In the genomic region with DNA sequence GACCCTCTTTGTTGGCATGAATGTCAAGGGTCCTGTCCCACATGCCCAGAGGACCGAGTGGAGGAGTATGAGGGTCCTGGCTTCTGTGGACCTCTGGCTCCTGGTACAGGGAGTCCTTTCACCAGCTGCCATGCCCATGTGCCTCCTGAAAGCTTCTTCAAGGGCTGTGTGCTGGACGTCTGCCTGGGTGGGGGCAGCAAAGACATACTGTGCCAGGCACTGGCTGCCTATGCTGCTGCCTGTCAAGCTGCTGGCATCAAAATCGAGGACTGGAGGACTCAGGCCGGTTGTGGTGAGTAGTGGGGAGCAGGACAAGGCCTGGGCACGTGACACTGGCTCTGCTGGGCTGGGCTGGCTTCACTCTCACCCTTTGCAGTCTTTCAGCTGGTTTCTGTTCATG, we compare ENCODE assay signal across 17 mouse cellular contexts. TPM values are rescaled to one million over a fixed set of nuclear protein-coding genes. Genes with fewer than 3 reads are reported as not detected.
"Had no signal": no experiment of that assay in that cellular context is flagged by ENCODE, and none has a peak within 500 bp of the region (broad histone marks: within the 10 kb centered on the region; RNA-seq: fewer than 3 reads in every experiment).

No protein-coding gene starts in this region.

RNA-seq across cellular contexts. Expression of a gene that starts 26.3 kb away (rescaled TPM):
- total RNA-seq: gastrocnemius, adult 18-20 months; gastrocnemius, adult 8-10 months; gastrocnemius, postnatal 14 days; gastrocnemius, postnatal 36 days; heart, adult 18-20 months; heart, adult 8-10 months; heart, postnatal 10 days; heart, postnatal 25 days; heart, postnatal 4 days; layer of hippocampus, adult 8-10 months; left cerebral cortex, postnatal 14 days; liver, adult 2 months had no signal
- polyA plus RNA-seq: heart, embryonic 14.5 days; intestine, embryonic 14.5 days; kidney, adult 2 months; limb, embryonic 15.5 days; liver, adult 2 months had no signal

RNA-seq across cellular contexts. Expression of a gene that starts 31.9 kb away (rescaled TPM):
- total RNA-seq: heart, adult 8-10 months; heart, postnatal 25 days had no signal
- polyA plus RNA-seq: heart, embryonic 12.5 days; heart, embryonic 14.5 days had no signal
